Mouse (Mus musculus): ENCODE results near the gene Rnf217.

The Rnf217 gene

GRCm38 (mm10) chr10:31609066-31609961 is at the start of gene Rnf217:
Rnf217 (minus strand) TSS chr10:31609184.
- peak; percentile 50 for DNase-seq (ENCODE audit: low spot score)

- DNase-seq (ENCODE audit: low spot score) = no peak
Measured at GRCm38 (mm10) chr10:31647270-31647669, 38.3 kb upstream of the Rnf217 start.

GRCm38 (mm10) chr10:31646083-31646482 is 37.1 kb upstream of the Rnf217 start:
- no peak for DNase-seq (ENCODE audit: low spot score)

GRCm38 (mm10) chr10:31635098-31635497 is 26.1 kb upstream of the Rnf217 start:
- DNase-seq (ENCODE audit: low spot score) = no peak

GRCm38 (mm10) chr10:31632005-31632404 is 23.0 kb upstream of the Rnf217 start:
- DNase-seq (ENCODE audit: low spot score) = no peak

- DNase-seq (ENCODE audit: low spot score) = no peak
Measured at GRCm38 (mm10) chr10:31615355-31615754, 6.4 kb upstream of the Rnf217 start.

- no peak for DNase-seq (ENCODE audit: low spot score)
Measured at GRCm38 (mm10) chr10:31614111-31614510, 5.1 kb upstream of the Rnf217 start.

- DNase-seq (ENCODE audit: low spot score) = peak; percentile 30
Measured at GRCm38 (mm10) chr10:31608441-31609065, 431 bp downstream of the Rnf217 start.

GRCm38 (mm10) chr10:31606981-31607867 is 1.8 kb downstream of the Rnf217 start:
- DNase-seq (ENCODE audit: low spot score) = no peak

GRCm38 (mm10) chr10:31603855-31604254 is 5.1 kb downstream of the Rnf217 start:
- no peak for DNase-seq (ENCODE audit: low spot score)

GRCm38 (mm10) chr10:31600116-31600515 is 8.9 kb downstream of the Rnf217 start:
- DNase-seq (ENCODE audit: low spot score) = no peak

GRCm38 (mm10) chr10:31597886-31598285 is 11.1 kb downstream of the Rnf217 start:
- DNase-seq (ENCODE audit: low spot score) = no peak

GRCm38 (mm10) chr10:31596804-31597203 is 12.2 kb downstream of the Rnf217 start:
- no peak for DNase-seq (ENCODE audit: low spot score)

- DNase-seq (ENCODE audit: low spot score) = no peak
Measured at GRCm38 (mm10) chr10:31595326-31595725, 13.7 kb downstream of the Rnf217 start.

GRCm38 (mm10) chr10:31592741-31593524 is 16.1 kb downstream of the Rnf217 start:
- no peak for DNase-seq (ENCODE audit: low spot score)

- no peak for DNase-seq (ENCODE audit: low spot score)
Measured at GRCm38 (mm10) chr10:31592095-31592740, 16.8 kb downstream of the Rnf217 start.

- DNase-seq (ENCODE audit: low spot score) = no peak
Measured at GRCm38 (mm10) chr10:31580722-31581121, 28.3 kb downstream of the Rnf217 start.

- no peak for DNase-seq (ENCODE audit: low spot score)
Measured at GRCm38 (mm10) chr10:31580073-31580472, 28.9 kb downstream of the Rnf217 start.

GRCm38 (mm10) chr10:31573267-31573666 is 35.7 kb downstream of the Rnf217 start:
- no peak for DNase-seq (ENCODE audit: low spot score)

GRCm38 (mm10) chr10:31557311-31557710 is 51.7 kb downstream of the Rnf217 start:
- DNase-seq (ENCODE audit: low spot score) = no peak

- no peak for DNase-seq (ENCODE audit: low spot score)
Measured at GRCm38 (mm10) chr10:31555433-31555960, 53.5 kb downstream of the Rnf217 start.

All from urinary bladder, postnatal 25 days (tissue).